Mouse (Mus musculus) naive thymus-derived CD4-positive, alpha-beta T cell, adult 2 months (primary cell): ENCODE results near the gene Mc1r.
"Not testable (repeated sequence)": the region's sequence is repeated elsewhere in the genome, so short reads cannot be mapped to it uniquely, and the experiment has no call there.

ENCODE experiments used
- DNase-seq: peaks from one replicate; pipeline ENCODE4 v3.0.0-alpha.2; 2011; ENCODE audit warnings: low read depth

Gene Mc1r

DNA sequence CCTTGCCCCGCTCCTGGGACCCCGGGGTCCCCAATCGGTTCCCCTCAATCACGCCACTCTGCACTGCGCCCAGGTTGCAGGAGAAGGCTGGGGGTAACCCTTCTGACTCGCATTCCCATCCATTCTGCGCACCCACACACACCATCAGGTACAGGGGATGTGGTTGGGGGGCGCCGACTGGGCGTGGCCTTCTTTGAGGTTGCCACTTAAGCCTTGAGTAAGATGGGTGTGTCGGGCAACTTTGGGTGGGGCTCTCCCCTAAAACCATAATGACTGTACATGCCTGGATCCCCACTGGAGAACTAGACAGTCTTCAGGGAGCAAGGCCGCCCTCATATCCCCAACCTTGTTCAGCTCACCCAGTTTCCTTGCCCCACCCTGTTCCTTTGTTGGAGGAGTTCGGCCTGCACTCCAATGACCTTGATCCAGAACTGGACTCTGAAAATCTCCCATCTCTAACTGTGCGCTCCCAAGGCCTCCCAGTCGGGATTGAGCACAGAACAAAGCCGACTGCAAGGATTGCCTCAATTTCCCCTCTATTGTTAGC is 4.9 kb downstream of the Mc1r start:
- no peak for DNase-seq

DNA sequence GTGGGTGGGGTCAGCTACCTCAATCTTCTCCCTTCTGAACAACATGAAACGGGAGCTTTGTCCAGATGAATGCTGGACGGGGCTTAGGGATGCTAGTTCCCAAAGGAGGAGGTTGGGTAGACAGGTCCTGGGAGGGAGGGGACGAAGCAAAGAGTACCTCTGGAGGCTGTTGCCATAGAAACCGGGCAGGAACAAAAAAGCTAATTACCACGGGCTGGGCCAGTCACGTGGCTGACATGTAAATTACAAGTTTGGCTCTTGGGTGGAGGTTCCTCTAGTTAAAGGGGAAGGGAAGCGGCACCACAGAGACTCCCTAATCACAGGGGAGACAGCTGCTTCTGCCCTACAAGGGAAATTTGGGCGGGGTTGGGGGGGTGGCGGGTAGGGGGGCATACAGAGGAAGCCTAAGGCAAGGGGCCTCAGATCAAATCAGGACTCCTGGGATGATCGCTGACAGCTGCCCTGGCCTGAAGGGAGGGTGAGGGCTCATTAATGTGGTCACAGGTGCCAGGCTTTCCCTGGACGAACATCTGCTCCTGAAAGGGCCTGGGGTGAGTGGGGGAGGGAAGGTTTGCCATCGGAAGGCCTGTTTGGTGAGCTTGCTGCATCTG is 5.8 kb downstream of the Mc1r start:
- peak; percentile 67 for DNase-seq

DNA sequence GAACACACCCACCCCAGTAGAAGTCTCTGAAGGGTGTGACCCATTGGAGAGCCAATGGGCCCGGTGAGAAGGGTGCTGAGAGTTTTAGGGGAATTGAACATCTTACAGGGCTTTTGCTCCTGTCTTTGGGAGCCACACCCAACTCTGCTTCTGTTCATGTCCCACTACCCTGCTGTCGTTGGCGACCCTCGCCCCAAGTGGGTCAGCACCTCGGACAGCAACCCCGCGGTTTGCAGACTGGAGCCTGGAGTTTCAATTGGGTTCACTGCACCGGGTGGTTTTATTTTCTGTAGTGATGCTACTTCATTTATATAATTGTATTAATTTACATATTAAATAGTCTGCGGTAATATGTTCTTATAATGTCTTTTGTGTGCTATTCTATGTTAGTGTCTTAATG is 7.3 kb downstream of the Mc1r start:
- DNase-seq: no peak

DNA sequence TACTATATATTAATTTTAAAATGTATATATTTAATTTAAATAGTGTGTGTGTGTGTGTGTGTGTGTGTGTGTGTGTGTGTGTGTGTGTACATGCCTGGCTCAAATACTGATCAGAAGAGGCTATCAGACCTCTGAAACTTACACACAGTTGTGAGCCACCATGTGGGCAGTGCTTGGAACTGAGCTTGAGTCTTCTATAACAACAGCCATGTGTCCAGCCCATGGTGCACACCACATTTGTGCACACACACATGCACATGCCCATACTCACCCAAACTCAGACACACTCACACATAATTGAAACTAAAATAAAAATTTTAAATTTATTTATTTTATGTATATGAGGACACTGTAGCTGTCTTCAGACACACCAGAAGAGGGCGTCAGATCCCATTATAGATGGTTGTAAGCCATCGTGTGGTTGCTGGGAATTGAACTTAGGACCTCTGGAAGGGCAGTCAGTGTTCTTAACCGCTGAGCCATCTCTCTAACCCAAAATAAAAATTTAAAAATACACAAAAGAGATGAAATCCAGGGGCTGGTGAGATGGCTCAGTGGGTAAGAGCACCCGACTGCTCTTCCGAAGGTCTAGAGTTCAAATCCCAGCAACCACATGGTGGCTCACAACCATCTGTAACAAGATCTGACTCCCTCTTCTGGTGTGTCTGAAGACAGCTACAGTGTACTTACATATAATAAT is 8.2 kb downstream of the Mc1r start:
- not testable (repeated sequence) for DNase-seq

DNA sequence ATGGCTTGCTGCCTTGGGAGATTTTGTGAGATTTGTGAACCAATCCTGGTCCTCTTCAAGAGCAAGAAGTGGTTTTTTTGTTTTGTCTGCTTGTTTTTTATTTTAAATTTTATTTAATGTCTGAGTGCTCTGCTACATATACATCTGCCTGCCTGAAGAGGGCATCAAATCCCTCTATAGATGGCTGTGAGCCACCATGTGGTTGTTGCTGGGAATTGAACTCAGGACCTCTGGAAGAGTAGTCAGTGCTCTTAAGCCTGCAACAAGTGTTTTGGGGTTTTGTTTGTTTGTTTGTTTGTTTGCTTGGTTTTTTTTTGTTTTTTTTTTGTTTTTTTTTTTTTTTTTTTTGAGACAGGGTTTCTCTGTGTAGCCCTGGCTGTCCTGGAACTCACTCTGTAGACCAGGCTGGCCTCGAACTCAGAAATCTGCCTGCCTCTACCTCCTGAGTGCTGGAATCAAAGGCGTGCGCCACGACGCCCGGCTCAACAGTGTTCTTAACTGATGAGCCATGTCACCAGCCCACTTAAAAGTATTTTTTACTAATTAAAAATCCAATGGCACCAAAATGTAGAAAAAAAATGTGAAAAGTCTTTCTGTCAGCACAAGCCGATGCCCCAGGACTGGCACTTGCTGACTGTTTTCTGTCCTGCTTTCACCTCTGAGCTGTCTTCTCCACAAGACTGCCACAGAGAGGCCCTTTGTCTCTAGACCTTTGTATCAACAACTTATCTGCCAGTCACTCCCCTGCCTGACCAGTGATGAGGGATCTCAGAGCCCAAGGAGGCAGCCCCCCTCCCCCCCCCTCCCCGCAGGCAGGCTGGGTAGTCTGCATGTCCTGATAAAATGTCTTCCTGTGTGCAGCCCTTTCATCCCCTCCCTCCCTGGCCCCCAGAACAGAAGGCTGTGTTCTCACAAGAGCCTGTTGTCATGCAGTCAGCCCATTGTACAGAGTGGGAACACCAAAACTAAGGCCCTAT is 9.3 kb downstream of the Mc1r start:
- peak; percentile 72 for DNase-seq

DNA sequence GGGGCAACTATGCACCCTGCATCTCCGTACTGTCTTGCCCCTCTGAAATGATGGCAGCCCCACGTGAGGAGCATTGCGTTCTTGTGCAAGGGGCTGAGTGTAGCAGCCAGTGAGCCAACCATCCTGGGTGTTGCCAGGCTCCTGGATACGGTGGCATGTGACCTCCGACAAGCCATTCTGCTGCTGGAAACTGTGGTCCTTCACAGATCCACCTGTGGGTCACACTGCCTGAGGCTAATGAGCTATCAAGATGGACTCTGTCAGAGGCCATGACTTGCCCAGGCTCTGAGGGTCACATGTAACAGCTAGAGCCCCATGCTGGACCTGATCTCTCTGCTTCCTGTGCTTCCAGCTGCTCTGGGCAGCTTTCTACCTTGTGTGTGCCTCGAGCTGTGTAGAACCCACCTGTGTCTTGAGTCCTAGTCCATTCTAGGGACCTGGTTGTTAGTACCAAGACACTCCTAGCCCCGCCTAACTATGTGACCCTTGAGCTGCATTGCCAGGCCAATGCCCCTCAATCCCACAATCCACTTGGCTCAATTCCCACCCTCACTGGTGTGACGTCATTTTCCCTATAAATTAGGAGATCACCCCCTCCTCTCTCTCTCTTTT is 10.1 kb downstream of the Mc1r start:
- DNase-seq: no peak

DNA sequence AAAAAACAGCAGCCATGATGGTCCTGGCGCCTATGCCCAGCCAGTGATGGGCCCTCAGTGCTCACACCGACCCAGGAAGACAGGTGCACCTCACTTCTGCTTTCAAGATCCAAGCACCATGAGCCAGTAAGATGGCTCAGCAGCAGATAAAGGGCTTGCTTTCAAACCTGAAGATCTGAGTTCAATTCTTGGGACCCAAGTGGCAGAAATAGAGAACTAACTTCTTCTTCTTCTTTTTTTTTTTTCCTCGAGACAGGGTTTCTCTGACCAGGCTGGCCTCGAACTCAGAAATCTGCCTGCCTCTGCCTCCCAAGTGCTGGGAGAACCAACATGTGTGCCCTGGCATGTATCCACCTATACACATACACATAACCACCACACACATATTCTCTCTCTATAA is 12.8 kb downstream of the Mc1r start:
- no peak for DNase-seq

DNA sequence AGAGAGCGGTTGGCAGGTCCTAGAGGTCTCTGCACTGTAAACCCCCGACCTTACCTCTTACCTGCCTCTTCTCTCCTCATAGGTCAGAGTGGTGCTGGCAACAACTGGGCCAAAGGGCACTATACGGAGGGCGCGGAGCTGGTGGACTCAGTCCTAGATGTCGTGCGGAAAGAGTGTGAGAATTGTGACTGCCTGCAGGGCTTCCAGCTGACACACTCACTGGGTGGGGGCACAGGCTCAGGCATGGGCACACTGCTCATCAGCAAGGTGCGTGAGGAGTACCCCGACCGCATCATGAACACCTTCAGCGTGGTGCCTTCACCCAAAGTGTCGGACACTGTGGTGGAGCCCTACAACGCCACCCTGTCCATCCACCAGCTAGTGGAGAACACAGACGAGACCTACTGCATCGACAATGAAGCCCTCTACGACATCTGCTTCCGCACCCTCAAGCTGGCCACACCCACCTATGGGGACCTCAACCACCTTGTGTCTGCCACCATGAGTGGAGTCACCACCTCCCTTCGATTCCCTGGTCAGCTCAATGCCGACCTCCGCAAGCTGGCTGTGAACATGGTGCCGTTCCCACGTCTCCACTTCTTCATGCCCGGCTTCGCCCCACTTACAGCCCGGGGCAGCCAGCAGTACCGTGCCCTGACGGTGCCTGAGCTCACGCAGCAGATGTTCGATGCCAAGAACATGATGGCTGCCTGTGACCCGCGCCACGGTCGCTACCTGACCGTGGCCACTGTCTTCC is 13.8 kb downstream of the Mc1r start:
- DNase-seq: no peak

DNA sequence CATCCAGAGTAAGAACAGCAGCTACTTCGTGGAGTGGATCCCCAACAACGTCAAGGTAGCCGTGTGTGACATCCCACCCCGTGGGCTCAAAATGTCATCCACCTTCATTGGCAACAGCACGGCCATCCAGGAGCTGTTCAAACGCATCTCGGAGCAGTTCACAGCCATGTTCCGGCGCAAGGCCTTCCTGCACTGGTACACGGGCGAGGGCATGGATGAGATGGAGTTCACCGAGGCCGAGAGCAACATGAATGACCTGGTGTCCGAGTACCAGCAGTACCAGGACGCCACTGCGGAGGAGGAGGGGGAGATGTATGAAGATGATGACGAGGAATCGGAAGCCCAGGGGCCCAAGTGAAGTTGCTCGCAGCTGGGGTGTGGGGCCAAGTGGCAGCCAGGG is 14.4 kb downstream of the Mc1r start:
- no peak for DNase-seq

DNA sequence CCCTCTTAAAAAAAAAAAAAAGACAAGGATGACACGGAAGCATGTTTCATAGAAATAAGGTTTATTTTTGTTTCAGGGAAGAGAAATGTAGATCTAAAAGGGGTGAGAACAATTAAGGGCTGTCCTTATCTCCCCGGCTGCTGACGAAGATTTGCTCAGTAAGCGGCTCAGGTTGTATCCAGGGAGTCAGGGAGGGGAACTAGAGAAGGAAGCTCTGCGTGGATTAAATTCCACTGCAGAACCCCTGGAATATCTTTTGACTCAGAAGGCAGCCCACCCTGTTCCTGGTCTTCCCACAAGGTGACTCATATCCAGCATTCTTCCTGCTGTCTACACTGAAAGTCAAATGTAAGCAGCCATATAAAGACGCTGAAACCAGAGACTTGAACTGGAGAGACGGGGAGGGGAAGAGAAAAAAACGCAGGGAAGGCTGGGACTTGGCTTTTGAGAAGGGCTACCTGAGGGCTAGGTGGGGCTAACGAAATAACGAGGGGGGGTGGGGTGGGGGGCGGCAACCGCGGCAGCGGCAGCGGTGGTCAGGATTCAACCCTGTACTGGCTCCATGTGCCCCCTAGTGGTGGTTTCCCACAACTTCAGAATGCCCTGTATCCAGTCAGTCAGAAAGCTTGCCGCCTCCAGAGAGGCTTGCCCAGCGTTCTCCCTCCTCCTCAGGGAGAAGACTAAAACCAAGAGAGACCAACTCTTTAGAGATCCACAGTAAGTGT is 15.3 kb downstream of the Mc1r start:
- DNase-seq: peak; percentile 81

DNA sequence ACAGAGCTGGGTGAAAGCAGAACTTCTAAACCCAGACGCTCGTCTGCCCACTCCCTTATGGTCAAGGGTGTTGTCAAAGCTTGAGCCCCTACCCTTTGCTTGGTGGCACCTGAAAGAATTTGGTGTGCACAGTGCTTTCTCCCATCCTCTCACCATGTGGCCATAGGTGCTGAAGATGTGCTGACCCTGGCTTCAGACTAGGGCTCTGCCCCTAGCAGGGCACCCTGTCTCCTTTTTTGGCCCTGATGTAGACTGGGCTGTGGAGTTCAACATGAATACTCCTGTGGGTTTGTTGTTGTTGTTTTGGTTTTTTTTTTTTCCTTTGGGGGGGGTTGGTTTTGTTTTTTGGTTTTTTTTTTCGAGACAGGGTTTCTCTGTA is 15.9 kb downstream of the Mc1r start:
- DNase-seq: no peak

DNA sequence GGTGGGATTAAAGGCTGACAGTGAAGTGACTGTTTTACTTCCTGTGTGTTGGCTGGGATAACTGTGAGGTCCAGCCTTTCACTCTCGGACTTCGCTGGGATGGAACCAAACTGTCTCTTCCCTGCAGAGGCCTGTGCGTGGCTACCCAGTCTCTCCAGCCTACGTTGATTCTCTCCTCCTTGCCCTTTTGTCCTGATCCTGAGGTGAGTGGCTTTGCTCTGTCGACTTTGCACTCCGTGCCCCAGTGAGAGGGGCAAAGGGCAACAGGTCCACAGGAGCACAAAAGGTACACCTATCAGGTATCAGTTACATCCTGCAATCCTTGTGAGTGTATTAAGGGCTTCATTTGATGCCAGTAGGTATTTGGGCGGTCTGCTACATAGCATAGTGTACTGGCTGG is 16.5 kb downstream of the Mc1r start, which contains the start of gene Def8:
Gene Def8 (plus strand): TSS at position 87 of the 400 bp plus-strand sequence.
- DNase-seq: no peak

DNA sequence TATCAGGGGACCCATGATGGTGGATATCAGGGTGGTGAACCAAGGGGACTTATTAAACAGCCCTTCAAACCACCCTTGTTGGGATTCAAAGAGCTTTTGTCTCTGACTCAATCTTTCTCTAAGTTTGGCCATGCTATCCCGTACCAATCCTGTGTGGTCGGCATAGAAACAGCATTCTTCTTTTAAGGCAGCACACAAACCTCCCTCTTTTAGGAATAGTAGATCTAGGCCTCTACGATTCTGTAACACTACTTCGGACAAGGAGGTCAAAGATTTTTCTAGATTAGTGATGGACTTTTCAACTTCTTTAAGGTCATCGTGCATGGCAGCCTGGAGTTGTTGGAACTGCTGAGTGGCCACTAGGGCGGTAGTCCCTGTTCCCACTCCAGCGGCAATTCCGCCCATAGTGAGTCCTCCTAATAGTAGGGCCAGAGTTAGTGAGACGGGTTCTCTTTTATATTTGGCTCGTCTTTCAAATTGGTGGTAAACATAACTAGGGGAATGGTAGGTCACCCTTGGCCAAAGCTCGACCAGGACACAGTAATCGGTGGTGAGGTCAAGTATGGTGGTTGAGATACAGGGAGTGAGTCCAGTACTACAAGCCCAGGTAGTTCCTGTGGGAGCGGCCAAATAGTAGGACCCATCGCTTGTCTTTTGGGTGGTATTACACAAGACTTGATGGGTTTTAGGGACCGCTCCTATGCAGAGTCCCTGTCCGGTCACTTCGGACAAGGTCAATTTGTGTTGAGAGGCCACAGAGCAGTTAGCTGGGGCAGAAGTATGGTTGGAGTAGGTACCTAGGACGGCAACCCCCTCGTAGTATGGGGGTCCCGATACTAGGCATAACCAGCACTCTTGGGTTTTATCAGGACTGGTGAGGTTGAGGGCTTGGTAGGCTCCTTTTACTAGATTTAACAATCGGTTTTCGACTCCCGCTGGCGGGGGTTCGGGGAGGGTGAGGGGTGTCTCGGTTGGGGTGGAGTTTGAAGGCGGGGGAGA is 19.9 kb downstream of the Mc1r start:
- DNase-seq: no peak

DNA sequence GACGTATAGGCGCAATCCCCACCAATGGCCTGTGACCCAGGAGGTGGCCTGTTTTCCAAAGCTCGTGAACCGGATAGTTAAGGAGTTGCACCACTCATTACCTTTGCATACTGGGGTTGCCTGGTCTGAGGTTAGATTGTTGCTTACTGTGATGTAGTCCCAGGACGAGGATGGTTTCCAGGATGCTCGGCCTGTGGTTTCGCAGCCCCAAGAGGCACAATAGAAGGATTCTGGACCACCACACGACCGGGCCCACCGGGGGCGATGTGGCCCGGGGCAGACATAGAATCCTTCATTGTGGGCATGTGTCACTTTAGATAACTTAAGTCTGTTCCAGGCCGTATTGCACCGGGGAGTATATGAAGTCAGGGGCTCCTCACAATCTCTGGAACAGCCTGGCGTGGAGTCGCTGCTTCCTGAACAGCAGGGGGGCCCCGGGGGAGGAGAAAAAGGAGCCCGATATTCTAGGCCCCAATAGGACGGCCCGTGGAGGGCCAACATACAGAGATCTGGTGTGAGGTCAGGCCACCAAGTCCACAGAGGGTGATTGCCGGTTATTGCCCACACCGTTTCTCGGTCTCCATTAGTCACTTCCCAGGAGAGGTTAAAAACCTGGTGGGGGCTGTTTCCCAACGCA is 20.9 kb downstream of the Mc1r start:
- no peak for DNase-seq

DNA sequence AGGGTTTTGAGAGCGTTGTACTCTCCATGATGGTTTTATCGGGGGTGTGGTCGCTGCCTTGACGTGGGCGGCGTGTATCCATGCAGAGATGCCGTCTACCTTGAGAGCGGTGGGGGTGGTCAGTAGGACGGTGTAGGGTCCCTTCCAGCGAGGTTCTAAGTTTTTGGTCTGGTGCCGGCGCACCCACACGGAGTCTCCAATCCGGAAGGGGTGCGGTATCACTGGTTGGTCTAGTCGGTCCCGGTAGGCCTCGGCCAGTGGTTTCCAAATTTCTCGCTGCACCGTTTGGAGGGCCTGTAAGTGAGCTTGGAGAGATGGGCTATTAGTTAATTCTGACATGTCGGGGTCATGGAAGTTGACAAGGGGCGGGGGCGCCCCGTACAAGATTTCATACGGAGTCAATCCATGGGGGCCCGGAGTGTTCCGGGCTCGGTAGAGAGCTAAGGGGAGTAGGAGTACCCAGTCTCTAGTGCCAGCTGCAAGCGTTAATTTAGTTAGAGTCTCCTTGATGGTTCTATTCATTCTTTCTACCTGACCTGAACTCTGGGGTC is 21.5 kb downstream of the Mc1r start:
- no peak for DNase-seq

DNA sequence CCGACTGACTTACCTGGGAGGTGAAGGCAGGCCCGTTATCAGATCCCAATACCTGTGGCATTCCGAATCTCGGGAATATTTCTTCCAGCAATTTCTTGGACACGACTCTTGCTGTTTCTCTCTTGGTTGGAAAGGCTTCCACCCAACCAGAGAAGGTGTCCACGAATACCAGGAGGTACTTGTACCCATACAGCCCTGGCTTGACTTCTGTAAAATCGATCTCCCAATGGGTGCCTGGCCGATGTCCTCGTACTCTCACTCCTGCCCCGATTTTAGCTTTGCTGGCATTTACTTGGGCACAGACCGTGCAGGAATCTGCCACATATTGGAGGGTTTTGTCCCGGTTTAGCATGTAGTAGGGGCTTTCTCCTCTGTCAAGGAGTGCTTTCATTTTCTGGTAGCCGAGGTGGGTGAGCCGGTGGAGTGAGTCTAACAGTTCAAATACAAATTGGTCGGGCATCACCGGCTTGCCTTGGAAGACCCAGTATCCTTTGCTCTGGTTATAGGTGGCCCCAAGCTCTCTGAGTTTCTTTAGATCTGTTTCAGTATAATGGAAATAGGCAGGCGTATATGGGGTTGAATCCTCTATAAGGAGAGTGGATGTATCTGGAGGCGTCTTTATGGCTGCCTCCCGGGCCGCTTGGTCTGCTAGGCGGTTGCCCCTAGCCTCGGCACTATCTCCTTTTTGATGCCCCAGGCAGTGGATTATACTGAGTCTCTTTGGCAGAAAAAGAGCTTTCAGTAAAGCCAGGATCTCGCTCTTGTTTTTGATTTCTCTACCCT is 22.2 kb downstream of the Mc1r start:
- no peak for DNase-seq

DNA sequence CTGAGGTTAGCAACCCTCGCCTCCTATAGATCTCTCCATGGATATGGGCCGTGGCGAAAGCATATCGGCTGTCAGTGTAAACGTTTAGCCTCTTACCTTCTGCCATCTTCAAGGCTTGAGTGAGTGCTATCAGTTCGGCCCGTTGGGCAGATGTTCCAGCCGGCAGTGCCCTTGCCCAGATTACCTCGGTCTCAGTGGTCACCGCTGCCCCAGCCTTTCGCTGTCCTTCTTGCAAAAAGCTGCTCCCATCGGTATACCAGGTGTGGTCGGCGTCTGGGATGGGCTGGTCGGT is 22.8 kb downstream of the Mc1r start:
- DNase-seq: not testable (repeated sequence)

DNA sequence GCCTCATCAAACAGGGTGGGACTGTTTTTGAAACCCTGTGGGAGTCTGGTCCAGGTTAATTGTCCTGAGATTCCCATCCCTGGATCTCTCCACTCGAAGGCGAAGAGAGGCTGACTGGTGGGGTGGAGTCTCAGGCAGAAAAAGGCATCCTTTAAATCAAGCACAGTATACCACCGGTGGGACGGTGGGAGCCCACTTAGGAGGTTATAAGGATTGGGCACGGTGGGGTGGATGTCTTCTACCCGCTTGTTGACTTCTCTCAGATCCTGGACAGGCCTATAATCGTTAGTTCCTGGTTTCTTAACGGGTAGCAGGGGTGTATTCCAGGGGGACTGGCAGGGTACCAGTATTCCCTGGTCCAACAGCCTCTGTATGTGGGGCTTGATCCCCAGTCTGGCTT is 24.0 kb downstream of the Mc1r start:
- DNase-seq: not testable (repeated sequence)
